Mouse (Mus musculus) kidney, postnatal 14 days (tissue): ENCODE data around the gene Gpr4.

Source experiments
- DNase-seq: peaks from one replicate; pipeline ENCODE4 v3.0.0; 2022; ENCODE audit warnings: mixed read lengths

The Gpr4 gene

GRCm38 (mm10) chr7:19230041-19230580, 17.8 kb downstream of the Gpr4 start:
- DNase-seq, result peak; percentile 44

- no peak for DNase-seq
Observed at GRCm38 (mm10) chr7:19230899-19231298, 18.6 kb downstream of the Gpr4 start.

GRCm38 (mm10) chr7:19231849-19232248, 19.5 kb downstream of the Gpr4 start:
- DNase-seq, result peak; percentile 50

- DNase-seq, result no peak
Observed at GRCm38 (mm10) chr7:19234652-19235051, 22.3 kb downstream of the Gpr4 start.

- no peak for DNase-seq
Observed at GRCm38 (mm10) chr7:19235092-19235671, 22.8 kb downstream of the Gpr4 start.

GRCm38 (mm10) chr7:19236411-19236810, 24.1 kb downstream of the Gpr4 start:
- DNase-seq, result no peak

- no peak for DNase-seq
Observed at GRCm38 (mm10) chr7:19238344-19238743, 26.0 kb downstream of the Gpr4 start.

- peak; percentile 92 for DNase-seq
Observed at GRCm38 (mm10) chr7:19239423-19239822, 27.1 kb downstream of the Gpr4 start.

- DNase-seq, result no peak
Observed at GRCm38 (mm10) chr7:19239986-19240385, 27.6 kb downstream of the Gpr4 start.

GRCm38 (mm10) chr7:19240905-19241463, 28.6 kb downstream of the Gpr4 start:
- no peak for DNase-seq

- no peak for DNase-seq
Observed at GRCm38 (mm10) chr7:19242005-19242404, 29.7 kb downstream of the Gpr4 start.

- DNase-seq, result no peak
Observed at GRCm38 (mm10) chr7:19243858-19244257, 31.5 kb downstream of the Gpr4 start.

GRCm38 (mm10) chr7:19245083-19245482, 32.7 kb downstream of the Gpr4 start:
- DNase-seq, result no peak

GRCm38 (mm10) chr7:19246855-19247254, 34.5 kb downstream of the Gpr4 start:
- no peak for DNase-seq

GRCm38 (mm10) chr7:19247511-19247910, 35.2 kb downstream of the Gpr4 start:
- no peak for DNase-seq

- DNase-seq, result no peak
Observed at GRCm38 (mm10) chr7:19252078-19252477, 39.7 kb downstream of the Gpr4 start.

GRCm38 (mm10) chr7:19253437-19253836, 41.1 kb downstream of the Gpr4 start:
- DNase-seq, result no peak

GRCm38 (mm10) chr7:19255395-19255794, 43.1 kb downstream of the Gpr4 start:
- no peak for DNase-seq

- DNase-seq, result no peak
Observed at GRCm38 (mm10) chr7:19256567-19256966, 44.2 kb downstream of the Gpr4 start.

- peak; percentile 85 for DNase-seq
Observed at GRCm38 (mm10) chr7:19257390-19258022, 45.2 kb downstream of the Gpr4 start.

- no peak for DNase-seq
Observed at GRCm38 (mm10) chr7:19258336-19258735, 46.0 kb downstream of the Gpr4 start.

- DNase-seq, result no peak
Observed at GRCm38 (mm10) chr7:19265147-19265546, 52.8 kb downstream of the Gpr4 start.

GRCm38 (mm10) chr7:19265928-19266822, 53.8 kb downstream of the Gpr4 start:
- peak; percentile 55 for DNase-seq
